Comparison of ENCODE assay signal across 32 mouse cellular contexts in the genomic region with DNA sequence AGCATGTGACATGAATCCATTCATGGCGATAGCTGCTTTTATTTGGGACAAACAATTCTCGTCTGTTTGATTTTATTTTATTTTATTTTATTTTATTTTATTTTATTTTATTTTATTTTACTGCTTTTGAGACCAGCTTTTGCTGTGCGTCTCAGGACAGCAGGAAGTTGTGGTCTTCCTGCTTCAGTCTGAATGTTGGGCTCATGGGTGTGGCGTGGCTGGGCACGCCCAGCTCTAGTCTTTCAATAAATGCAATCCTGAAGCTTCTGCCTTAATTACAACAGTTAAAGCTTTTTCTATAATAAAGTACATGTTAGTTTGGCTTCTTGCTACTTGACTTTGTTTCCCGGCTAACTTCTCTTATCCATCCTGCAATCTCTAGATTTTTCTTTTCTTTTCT.
"Had no signal": no experiment of that assay in that cellular context is flagged by ENCODE, and none has a peak within 500 bp of the region (broad histone marks: within the 10 kb centered on the region; RNA-seq: fewer than 3 reads in every experiment).

No protein-coding gene starts in this region.

- H3K9ac ChIP-seq: heart, embryonic 12.5 days; heart, embryonic 13.5 days; heart, embryonic 15.5 days; hindbrain, embryonic 12.5 days; hindbrain, embryonic 13.5 days; hindbrain, embryonic 14.5 days; hindbrain, embryonic 15.5 days; intestine, embryonic 15.5 days; kidney, embryonic 15.5 days had no signal

- H3K9me3 ChIP-seq: heart, embryonic 10.5 days; heart, embryonic 12.5 days; heart, embryonic 13.5 days; heart, embryonic 15.5 days; hindbrain, embryonic 10.5 days; hindbrain, embryonic 12.5 days; hindbrain, embryonic 13.5 days; hindbrain, embryonic 15.5 days; intestine, embryonic 15.5 days; kidney, embryonic 15.5 days had no signal

- DNase-seq: heart, postnatal 10 days; heart, postnatal 14 days; heart, postnatal 36 days; kidney, adult 11 months; kidney, adult 18-20 months; kidney, adult 2 months; kidney, adult 8-10 months; kidney, adult 9 months; kidney, postnatal 10 days; kidney, postnatal 14 days; kidney, postnatal 25 days; kidney, postnatal 36 days; kidney, postnatal 4 days; layer of hippocampus, postnatal 36 days had no signal

- H3K4me1 ChIP-seq: heart, embryonic 10.5 days; heart, embryonic 12.5 days; heart, embryonic 13.5 days; heart, embryonic 15.5 days; hindbrain, embryonic 10.5 days; hindbrain, embryonic 12.5 days; hindbrain, embryonic 13.5 days; hindbrain, embryonic 15.5 days; intestine, embryonic 15.5 days; kidney, embryonic 15.5 days had no signal

- H3K4me2 ChIP-seq: heart, embryonic 12.5 days; heart, embryonic 13.5 days; heart, embryonic 15.5 days; hindbrain, embryonic 12.5 days; hindbrain, embryonic 13.5 days; hindbrain, embryonic 14.5 days; hindbrain, embryonic 15.5 days; intestine, embryonic 15.5 days; kidney, embryonic 15.5 days had no signal

- H3K27ac ChIP-seq: heart, embryonic 10.5 days; heart, embryonic 13.5 days; heart, embryonic 15.5 days; hindbrain, embryonic 10.5 days; hindbrain, embryonic 12.5 days; hindbrain, embryonic 13.5 days; hindbrain, embryonic 14.5 days; hindbrain, embryonic 15.5 days; intestine, embryonic 15.5 days; kidney, embryonic 15.5 days; kidney, postnatal 0 days; layer of hippocampus, adult 2 months; left cerebral cortex, adult 2 months had no signal

- H3K36me3 ChIP-seq: heart, embryonic 10.5 days; heart, embryonic 12.5 days; heart, embryonic 13.5 days; heart, embryonic 15.5 days; hindbrain, embryonic 10.5 days; hindbrain, embryonic 12.5 days; hindbrain, embryonic 13.5 days; hindbrain, embryonic 15.5 days; intestine, embryonic 15.5 days; kidney, embryonic 15.5 days had no signal

- H3K4me3 ChIP-seq: heart, embryonic 10.5 days; heart, embryonic 12.5 days; heart, embryonic 13.5 days; heart, embryonic 15.5 days; hindbrain, embryonic 10.5 days; hindbrain, embryonic 12.5 days; hindbrain, embryonic 13.5 days; hindbrain, embryonic 15.5 days; intestine, embryonic 15.5 days; kidney, embryonic 15.5 days; layer of hippocampus, adult 2 months; left cerebral cortex, adult 2 months had no signal

- H3K27me3 ChIP-seq: heart, embryonic 12.5 days; heart, embryonic 15.5 days; hindbrain, embryonic 12.5 days; hindbrain, embryonic 13.5 days; hindbrain, embryonic 15.5 days; intestine, embryonic 15.5 days; kidney, embryonic 15.5 days had no signal

- ATAC-seq: hindbrain, embryonic 16.5 days; inflammation-experienced regulatory T-cells, adult 6 months; intestine, embryonic 15.5 days; intestine, embryonic 16.5 days; intestine, postnatal 0 days had no signal
